Mouse (Mus musculus): ENCODE measurements around the gene Amdhd2. TPM values are rescaled to one million over a fixed set of nuclear protein-coding genes. Genes with fewer than 3 reads are reported as not detected.
A peak's percentile ranks its signal among the peaks of the same experiment; 100 is the strongest.

Gene Amdhd2
- polyA plus RNA-seq, 1 experiment = 187 TPM

DNA sequence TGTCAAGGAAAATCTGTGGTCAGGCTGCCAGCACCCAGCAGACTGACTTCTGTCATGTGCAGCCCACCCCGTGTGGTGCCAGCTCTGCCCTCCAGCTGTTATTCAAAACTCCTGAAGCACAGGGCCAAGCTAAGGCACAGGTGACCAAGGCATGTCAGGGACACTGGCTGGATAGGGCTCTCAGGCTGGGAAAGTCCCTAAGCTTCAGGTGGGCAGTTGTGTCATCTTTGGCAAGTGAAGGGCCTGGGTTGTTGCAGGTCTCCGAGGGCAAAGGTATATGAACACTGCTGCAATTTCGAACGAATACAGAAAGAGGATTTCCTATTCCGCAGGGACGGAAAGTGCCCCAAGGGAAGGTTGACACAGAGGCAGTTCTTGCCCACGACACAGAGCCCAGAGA, 41.3 kb upstream of the Amdhd2 start:
- Histone ChIP-seq H3K36me3 (ENCODE audit: control insufficient read depth, insufficient read depth, low read length) (no peaks in the 10 kb centered on the region), H3K4me1 (ENCODE audit: control insufficient read depth, insufficient read depth, insufficient read length, low read length) (peaks cover 52% of the 10 kb centered on the region), H3K4me3 (ENCODE audit: low read depth, low read length) (peak overlapping the region; percentile 76), H3K27ac (ENCODE audit: insufficient read depth, low read depth, low read length) (peak overlapping the region; percentile 94), H3K27me3 (ENCODE audit: control insufficient read depth, insufficient read depth, low read length) (peaks cover 23% of the 10 kb centered on the region)
- no peak for TF ChIP-seq POLR2A (IDR thresholded peaks at IDR 0.05; ENCODE audit: low read depth, low read length)
- TF ChIP-seq CTCF (IDR thresholded peaks at IDR 0.05; ENCODE audit: extremely low read depth, insufficient read length, insufficient replicate concordance, low read depth, low read length) = no peak
- WGBS = 12% methylated on average over 7 of the region's 7 CpGs

DNA sequence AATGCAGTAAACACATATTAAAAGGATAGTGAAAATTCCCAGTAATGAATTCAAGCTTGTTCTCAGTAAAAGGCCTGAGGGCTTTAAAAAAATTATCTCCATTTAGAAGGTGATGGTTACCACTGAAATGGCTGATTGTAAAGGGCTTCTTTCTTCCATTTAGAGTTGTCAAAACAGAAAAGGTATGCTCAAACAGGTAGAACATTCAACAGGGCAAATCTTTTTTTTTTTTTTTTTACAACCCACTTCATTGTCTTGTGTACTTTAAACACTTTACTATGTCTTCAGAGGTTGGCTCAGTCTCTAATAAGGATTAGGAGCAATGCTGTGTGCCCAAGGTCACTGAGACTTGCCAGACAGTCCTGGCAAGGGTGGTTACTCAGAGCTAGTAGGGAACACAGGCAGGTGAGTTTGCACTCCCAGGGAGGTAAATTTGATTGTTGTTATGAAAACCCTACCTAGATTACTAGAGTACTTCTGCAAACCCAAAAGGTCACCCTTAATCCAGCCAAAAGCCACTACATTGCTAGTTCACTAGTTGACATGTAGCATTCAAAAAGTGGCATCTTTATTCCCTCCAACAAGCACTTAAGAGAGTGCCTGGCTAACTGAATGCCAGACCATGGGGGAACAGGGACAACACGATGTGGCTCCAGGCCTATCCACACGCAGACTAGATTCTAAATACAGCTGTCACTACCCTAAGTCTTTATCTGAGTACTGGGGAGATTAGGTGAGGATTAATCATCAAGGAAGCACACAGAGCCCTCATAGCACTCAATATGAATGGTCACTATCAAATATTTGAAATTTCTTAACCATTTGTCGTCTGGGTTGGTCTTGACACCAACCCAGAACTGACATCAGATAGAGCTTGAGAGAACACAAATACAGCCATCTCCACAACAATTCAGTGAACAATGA, 40.3 kb upstream of the Amdhd2 start:
- Histone ChIP-seq H3K27ac (ENCODE audit: insufficient read depth, low read depth, low read length) (peak overlapping the region; percentile 94), H3K4me1 (ENCODE audit: control insufficient read depth, insufficient read depth, insufficient read length, low read length) (peaks cover 54% of the 10 kb centered on the region), H3K36me3 (ENCODE audit: control insufficient read depth, insufficient read depth, low read length) (no peaks in the 10 kb centered on the region), H3K27me3 (ENCODE audit: control insufficient read depth, insufficient read depth, low read length) (peaks cover 14% of the 10 kb centered on the region; the same call in 1 of the 2 replicates), H3K4me3 (ENCODE audit: low read depth, low read length) (no peak overlapping the region)
- 21% methylated on average over 3 of the region's 3 CpGs for WGBS
- TF ChIP-seq CTCF (IDR thresholded peaks at IDR 0.05; ENCODE audit: extremely low read depth, insufficient read length, insufficient replicate concordance, low read depth, low read length) (no peak), POLR2A (IDR thresholded peaks at IDR 0.05; ENCODE audit: low read depth, low read length) (no peak)

DNA sequence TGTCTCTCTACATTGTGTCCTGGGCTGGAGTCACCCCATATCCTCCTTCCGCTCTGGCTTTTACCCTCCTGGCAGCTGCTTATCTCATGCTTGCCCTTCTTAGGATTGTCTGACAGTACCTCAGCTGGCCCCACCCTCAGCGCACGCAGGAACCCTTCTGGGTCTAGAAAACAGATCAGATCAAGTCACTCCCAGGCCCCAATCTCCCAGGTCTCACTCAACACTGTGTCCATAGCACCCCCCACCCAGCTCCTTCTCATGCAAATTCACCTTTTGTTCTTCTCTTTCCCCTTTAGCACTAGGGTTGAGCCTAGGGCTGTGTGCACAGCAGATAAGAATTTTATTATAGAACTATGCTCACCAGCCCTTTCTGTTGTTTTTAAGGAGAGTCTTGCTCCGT, 39.5 kb upstream of the Amdhd2 start:
- TF ChIP-seq POLR2A (IDR thresholded peaks at IDR 0.05; ENCODE audit: low read depth, low read length) (no peak; the same call in 1 of the 2 replicates), CTCF (IDR thresholded peaks at IDR 0.05; ENCODE audit: extremely low read depth, insufficient read length, insufficient replicate concordance, low read depth, low read length) (no peak)
- Histone ChIP-seq H3K4me1 (ENCODE audit: control insufficient read depth, insufficient read depth, insufficient read length, low read length) (peaks cover 48% of the 10 kb centered on the region), H3K36me3 (ENCODE audit: control insufficient read depth, insufficient read depth, low read length) (no peaks in the 10 kb centered on the region), H3K27me3 (ENCODE audit: control insufficient read depth, insufficient read depth, low read length) (0 out of 2 replicates have a peak, but pooled peaks cover 8% of the 10 kb centered on the region), H3K4me3 (ENCODE audit: low read depth, low read length) (no peak overlapping the region), H3K27ac (ENCODE audit: insufficient read depth, low read depth, low read length) (peak overlapping the region; percentile 82)
- WGBS = 29% methylated on average over 4 of the region's 4 CpGs

GRCm38 (mm10) chr17:24201092-24201491, 37.5 kb upstream of the Amdhd2 start:
- peaks cover 48% of the 10 kb centered on the region; the same call in 1 of the 2 replicates for H3K4me1 ChIP-seq (ENCODE audit: control insufficient read depth, insufficient read depth, insufficient read length, low read length)
- H3K27me3 ChIP-seq (ENCODE audit: control insufficient read depth, insufficient read depth, low read length) = no peaks in the 10 kb centered on the region
- H3K36me3 ChIP-seq (ENCODE audit: control insufficient read depth, insufficient read depth, low read length) = no peaks in the 10 kb centered on the region
- H3K27ac ChIP-seq (ENCODE audit: insufficient read depth, low read depth, low read length) = peak overlapping the region; percentile 82
- WGBS = 28% methylated on average over 4 of the region's 4 CpGs
- H3K4me3 ChIP-seq (ENCODE audit: low read depth, low read length) = no peak overlapping the region
- TF ChIP-seq CTCF (IDR thresholded peaks at IDR 0.05; ENCODE audit: extremely low read depth, insufficient read length, insufficient replicate concordance, low read depth, low read length) (no peak), POLR2A (IDR thresholded peaks at IDR 0.05; ENCODE audit: low read depth, low read length) (no peak)

GRCm38 (mm10) chr17:24199741-24200140, 36.2 kb upstream of the Amdhd2 start:
- peak overlapping the region; percentile 82; the same call in 1 of the 2 replicates for H3K27ac ChIP-seq (ENCODE audit: insufficient read depth, low read depth, low read length)
- TF ChIP-seq CTCF (IDR thresholded peaks at IDR 0.05; ENCODE audit: extremely low read depth, insufficient read length, insufficient replicate concordance, low read depth, low read length) (no peak), POLR2A (IDR thresholded peaks at IDR 0.05; ENCODE audit: low read depth, low read length) (no peak)
- H3K27me3 ChIP-seq (ENCODE audit: control insufficient read depth, insufficient read depth, low read length) = no peaks in the 10 kb centered on the region
- WGBS = 59% methylated on average over 4 of the region's 4 CpGs
- no peaks in the 10 kb centered on the region for H3K36me3 ChIP-seq (ENCODE audit: control insufficient read depth, insufficient read depth, low read length)
- peaks cover 43% of the 10 kb centered on the region; the same call in 1 of the 2 replicates for H3K4me1 ChIP-seq (ENCODE audit: control insufficient read depth, insufficient read depth, insufficient read length, low read length)
- H3K4me3 ChIP-seq (ENCODE audit: low read depth, low read length) = no peak overlapping the region

DNA sequence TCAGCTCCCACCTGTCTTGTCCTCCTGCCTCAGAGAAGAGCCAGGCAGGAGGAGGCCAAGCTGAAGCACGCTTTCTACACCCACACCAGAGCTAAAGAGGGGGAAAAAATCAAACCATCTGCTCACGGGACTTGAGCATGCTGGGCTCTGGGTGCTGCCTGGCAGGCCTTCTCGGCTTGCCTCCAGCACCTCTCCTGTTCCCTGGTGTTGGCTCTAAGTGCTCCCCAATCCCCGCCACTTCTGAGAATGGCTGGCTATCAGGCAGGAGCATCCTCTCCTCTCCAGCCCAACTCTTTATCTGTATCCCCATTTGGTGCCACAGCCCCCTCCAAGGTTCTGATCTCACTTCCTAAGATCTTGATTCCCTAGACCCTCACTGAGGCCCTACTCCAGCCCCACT, 35.7 kb upstream of the Amdhd2 start:
- H3K4me1 ChIP-seq (ENCODE audit: control insufficient read depth, insufficient read depth, insufficient read length, low read length) = peaks cover 38% of the 10 kb centered on the region; the same call in 1 of the 2 replicates
- no peaks in the 10 kb centered on the region for H3K36me3 ChIP-seq (ENCODE audit: control insufficient read depth, insufficient read depth, low read length)
- no peak overlapping the region for H3K27ac ChIP-seq (ENCODE audit: insufficient read depth, low read depth, low read length)
- no peaks in the 10 kb centered on the region for H3K27me3 ChIP-seq (ENCODE audit: control insufficient read depth, insufficient read depth, low read length)
- no peak for TF ChIP-seq POLR2A (IDR thresholded peaks at IDR 0.05; ENCODE audit: low read depth, low read length)
- TF ChIP-seq CTCF (IDR thresholded peaks at IDR 0.05; ENCODE audit: extremely low read depth, insufficient read length, insufficient replicate concordance, low read depth, low read length) = no peak
- 98% methylated on average over 4 of the region's 4 CpGs for WGBS
- no peak overlapping the region for H3K4me3 ChIP-seq (ENCODE audit: low read depth, low read length)

All from small intestine, adult 2 months (tissue).